Mouse (Mus musculus) right cerebral cortex, postnatal 14 days (tissue): ENCODE measurements around the gene Fads6.
A peak's percentile ranks its signal among the peaks of the same experiment; 100 is the strongest.

Experiments used
- DNase-seq: peaks from one replicate; pipeline ENCODE4 v3.0.0; 2022

The Fads6 gene

DNA sequence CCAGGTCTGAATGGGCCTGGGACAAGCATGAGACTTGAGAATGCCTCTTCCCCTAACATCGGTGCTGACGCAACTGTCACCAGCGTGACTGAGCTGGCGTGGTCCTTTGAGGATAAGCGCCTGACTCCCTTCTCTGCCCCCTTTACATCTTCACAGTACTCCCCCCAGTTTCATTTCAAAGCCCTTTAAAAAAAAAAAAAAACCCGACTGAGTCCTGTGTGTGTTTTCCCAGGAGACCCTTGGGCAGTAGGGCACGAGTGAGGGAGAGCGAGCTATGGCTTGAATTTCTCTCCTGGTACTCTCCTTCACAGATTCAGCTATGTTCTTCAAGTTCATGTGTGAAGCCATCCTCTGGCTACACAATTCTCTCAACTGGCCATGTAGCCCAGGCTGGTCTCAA is 697 bp upstream of the Fads6 start:
- DNase-seq = no peak

DNA sequence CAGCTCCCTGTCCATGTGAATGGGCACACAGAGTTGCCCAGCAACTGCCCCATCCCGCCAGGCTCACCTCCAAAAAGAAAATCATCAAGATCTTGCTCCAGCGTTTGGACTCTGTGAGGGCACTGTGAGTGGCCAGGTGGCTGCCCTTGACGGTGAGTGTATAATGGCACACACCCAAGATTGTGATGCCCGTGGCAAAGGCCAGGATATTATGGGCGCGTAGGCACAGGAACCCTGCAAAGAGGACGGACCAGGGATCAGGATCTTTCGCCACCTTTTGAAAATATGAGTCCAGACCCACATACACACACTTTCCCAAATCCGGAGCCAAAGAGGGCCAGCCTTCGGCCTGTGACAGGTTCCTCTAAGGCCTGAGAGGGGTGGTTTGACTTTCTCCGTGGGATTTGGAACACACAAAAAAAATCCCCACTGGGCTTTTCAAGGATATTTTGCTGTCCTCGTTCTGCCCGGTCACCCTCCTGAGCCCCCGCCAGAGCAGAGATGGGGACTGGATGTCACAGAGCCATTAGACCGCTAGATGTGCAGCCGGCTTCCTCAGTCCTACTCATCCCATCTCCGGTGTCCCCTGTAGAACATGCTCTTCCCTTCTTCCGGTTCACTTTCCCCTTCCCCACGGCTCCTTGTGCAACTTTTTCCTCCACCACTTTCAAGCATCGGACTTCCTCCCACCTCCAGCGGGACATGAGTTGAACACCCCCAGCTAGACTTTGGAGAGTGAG is 822 bp downstream of the Fads6 start:
- DNase-seq = no peak

DNA sequence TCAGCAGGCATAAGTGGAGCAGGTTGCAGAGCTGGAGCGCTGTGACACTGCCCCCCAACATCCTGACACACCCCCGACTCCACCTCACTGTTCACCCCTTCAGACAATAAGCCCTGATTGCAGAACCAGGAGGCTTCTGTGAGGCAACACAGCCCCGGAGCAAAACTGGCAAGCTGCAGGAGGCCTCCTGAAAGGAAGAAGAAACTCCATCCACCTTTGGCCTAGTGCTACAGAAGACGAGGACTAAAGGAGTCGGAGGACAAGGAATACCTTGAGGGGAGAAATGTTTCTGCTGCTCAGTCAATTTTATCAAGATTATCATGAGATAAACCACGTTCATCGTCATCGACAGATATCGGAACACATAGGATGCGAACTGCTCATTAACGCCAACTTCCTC is 1.5 kb downstream of the Fads6 start:
- DNase-seq = no peak

DNA sequence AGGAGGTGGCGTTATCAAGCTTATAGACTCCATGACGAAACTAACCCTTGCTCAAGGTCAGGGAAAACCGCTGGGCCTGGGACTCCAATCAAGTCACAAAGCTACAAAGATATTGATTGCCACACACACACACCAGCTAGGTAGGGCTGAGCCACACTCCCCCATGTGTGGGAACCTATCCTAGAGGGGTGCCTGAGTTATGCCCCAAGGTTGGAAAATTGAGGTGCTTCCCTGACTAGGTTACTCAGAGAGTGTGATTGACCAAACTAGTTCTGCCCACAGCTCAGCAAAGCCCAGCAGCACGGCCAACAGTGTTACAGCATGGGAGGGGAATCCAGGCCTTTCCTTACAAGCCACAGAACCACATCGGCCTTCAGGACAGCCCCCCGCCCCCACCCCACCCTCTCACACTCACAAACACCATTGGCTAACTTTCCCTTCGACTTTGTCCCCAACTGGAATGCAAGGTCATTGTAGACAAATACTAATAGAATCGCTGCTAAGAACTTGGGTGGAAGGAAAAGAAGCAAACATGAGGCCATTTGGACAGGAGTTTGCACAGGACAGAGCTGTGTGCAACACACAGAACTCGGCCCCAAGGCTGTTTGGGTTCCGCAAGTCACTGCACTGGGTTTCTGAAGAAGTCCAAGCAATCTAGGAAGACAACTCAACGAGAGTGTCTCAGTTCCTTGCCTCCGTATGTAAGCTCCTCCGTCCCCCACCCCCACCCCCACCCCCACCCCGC is 4.7 kb downstream of the Fads6 start:
- DNase-seq = no peak

DNA sequence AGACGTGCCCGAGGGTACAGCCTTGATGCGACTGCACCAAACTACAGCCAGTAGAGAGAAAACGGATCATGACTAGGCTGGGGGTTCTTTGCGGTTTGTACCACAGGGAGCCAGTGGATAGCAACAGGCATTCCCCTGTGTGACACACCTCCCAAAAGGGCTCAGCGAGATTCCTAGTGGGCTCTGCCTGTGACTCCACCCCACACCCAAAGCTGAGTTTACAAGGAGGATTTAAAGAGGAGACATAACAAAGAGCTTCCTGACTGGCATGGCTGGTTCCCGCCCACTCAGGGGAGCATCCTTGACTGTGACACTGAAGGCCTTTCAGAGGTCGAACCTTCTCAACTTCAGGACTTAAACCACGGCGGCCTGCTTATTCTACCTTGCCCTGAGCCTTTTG is 6.0 kb downstream of the Fads6 start:
- DNase-seq = no peak

DNA sequence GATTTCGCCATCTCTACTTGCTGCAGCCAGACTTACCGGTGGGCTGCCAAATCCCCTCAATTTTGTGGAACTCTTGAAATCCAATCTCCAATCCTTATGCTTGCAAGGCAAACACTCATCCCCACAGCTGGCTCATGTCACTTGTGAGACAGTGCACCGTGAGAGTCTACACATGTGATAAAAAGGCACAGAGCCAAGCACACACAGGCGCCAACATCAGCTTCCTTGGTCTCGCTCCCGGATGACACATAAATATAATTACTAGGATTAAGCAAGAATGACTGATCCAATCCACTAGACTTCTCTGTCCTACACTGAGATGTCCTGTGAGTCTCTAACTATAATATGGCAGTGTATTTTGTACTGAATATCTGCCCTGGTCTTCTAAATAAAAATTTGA is 6.5 kb downstream of the Fads6 start:
- no peak for DNase-seq

DNA sequence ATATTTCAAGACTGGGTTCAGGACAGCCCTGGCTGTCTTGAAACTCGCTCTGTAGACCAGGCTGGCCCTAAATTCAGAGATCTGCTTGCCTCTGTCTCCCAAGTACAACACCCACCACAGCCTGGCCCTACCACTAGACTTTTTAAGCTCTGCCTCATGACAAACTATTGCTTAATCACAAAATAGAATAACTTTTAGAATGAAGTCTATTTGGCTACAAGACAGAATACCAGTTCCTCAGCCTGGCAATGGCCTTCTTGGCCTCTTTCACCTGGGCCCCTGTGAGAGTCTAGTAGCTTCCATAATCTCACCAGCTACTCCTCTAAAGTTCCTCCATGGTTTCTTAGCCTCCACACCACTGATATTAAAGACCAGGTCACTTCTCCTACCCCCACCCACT is 7.1 kb downstream of the Fads6 start:
- no peak for DNase-seq

DNA sequence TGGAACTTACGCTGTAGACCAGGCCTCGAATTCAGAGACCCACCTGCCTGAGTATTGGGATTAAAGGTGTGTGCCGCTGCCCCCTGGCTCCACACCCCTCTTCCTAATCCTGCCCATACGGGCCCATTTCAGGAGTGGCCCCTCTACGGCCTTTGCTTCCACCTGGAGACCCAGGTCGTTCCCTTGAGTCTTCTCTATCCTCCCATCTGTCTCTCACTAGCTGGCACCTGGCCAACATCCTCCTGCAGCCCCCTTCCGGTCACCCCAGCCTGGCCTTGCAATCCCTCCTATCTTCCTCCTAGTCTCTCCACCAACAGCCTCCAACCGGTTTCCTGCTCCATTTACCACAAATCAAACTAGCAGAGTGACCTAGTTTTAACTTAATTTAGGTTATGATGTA is 7.6 kb downstream of the Fads6 start:
- DNase-seq = no peak

DNA sequence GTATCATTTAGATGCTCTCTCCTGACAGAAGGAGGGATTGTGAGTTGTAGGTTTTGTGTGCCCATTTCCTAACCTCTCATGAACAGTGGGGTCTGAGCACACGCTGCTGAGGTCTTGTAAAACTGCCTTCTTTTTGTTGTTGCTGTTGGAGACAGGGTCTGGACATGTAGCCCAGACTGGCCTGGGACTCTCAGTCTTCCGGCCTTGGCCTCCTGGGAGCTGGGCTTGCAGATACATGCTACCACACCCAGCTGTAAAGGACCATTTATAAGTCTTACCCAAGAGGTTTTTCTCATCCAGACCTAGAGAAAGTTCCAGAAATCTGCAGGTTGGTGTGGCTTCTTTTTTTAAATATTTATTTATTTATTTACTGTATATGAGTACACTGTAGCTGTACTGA is 9.2 kb downstream of the Fads6 start:
- DNase-seq = no peak

DNA sequence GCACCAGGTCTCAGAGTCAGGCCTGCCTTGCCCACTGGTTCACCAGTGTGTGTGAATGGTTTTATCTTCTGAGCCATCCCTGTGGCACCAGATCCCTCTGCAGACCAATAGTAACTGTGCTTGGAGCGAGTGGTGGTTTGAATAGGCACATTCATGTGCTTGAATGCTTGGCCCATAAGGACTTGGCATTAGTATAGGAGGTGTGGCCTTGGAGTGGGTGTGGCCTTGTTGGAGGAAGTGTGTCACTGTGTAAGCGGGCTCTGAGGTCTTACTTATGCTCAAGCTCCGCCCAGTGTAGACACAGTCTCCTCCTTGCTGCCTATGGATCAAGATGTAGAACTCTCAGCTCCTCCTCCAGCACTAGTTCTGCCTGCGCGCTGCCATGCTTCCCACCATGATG is 10.1 kb downstream of the Fads6 start:
- DNase-seq = no peak

DNA sequence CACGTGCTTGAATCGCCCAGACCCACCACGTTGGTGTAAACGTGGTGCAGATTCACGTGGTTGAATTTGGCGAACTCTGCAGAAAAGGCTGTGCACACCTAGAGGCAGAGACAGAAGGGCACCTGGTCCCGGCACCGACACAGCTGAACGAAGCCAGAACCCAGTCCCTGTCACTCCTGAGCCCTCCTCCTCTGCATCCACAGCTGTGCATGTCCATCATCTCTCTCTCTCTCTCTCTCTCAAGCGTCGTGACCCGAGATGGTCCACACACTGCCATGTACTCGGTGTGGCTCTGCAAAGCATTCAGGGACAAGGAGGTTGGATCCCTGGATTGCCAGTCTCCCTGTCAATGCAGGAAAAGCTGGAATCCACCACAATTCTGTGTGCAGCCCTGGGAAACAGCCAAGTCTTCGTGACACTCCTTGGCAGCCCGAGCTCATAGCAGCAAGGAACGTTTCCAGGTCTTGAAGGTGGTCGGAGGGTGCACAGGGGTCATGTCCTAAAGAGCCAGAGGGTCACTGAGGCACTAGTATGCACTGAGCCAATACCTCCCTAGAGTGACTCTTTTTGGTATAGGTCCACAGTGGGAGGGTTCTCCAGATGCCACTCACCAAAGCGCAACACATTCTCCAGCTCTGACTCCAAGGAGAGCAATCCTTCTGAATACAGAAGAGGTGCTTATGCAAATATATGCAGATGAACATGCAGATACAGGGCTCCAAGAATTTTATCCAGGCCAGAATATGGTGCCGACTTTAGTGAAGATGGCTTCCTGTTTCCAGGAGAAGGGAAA is 11.1 kb downstream of the Fads6 start:
- DNase-seq = peak; percentile 44

DNA sequence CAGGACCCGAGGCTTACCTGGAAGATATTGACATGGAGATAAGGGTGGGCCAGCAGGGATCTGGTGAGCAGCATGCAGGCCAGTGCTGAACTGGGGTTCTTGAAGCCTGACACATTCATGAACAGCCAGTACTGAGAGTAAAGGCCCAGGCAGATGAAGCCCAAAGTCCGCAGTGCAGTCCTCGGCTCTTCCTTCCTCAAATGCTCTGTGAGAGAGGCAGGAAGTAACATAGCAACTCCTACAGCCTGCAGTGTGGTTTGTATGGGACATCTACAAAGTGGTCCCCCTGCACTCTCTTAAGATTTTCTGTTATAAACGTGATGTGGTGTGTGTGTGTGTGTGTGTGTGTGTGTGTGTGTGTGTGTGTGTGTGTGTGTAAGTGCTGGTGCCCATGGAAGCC is 12.2 kb downstream of the Fads6 start:
- DNase-seq = no peak

DNA sequence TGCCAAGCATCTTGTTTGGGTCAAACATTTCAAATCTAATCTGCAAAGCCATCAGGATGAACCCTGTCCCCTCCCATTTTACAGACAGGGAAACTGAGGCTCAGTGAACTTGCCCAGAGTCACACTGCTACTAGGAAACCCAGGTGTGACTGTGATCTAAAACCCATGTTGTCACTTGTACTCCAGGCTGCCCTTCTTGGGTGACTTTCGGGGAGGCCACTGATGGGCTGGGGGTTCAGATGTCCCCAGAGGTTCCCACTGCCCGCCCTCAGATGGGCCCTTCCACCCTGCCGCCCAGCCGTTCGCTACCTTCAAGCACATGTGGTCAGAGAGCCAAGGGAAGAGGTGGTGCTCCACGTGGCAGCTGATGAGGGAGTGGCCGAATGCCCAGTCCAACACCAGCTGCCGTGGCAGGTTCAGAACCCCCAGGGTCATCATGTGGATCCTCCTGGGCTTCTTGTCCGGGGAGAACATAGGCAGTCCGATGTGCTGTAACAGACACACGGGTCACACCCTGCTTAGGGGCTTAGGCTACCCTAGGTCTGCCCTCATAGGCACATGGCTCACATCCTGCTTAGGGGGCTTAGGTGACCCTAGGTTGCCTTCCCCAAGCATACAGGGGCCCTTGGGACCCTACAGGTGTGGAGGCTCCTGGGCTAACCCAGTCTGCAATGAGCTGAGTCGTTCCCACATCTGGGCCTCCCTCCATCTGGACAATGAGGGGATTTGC is 13.4 kb downstream of the Fads6 start:
- no peak for DNase-seq

DNA sequence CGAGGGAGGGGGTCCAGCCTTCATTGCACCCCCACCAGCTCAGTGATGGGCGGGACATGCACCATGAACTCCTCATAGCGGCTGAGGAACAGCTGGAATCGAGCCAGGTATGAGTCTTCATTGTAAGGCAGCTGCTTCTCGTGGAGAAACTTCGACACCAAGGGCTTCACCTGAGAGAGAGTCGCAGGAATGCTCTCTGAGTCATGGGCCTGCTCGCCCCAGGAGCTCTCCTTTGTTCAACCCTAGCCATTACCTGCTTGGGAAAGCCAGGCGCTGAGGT is 14.0 kb downstream of the Fads6 start:
- no peak for DNase-seq

DNA sequence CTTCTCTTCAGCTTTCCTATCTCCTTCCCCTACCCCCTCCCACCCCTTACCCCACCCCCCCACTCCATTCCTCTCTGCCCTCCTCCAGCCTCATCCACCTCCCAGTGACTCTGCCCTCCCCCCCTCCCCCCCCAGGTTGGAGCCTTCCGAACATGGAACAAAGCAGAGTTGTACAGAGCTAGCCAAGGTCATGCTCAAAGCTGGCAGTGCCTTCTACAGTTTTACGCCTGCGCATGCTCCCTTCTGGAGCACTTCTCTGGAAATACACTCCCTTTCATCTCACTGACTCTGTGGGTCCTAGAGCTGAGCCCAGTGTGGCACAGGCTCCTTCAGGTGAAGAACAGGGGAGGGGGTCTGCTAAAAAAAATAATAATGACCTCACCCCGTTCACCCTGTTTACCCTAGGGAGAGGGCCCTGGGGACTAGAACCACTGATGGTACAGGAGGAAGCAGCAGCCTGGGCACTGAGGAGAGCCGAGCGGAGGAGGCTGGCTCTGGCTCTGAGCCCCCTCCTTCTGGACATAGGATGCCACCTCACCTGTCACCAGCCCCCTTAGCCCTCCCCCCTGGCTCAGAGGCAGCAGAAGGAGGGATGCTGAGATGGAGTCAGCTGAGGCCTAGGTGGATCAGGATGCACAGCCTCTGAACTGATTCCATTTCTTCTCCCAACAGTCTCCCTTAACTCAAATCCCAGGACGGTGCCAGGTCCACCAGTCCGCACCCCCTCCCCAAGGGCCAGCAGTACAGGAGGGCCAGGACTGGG is 14.6 kb downstream of the Fads6 start:
- DNase-seq = no peak

DNA sequence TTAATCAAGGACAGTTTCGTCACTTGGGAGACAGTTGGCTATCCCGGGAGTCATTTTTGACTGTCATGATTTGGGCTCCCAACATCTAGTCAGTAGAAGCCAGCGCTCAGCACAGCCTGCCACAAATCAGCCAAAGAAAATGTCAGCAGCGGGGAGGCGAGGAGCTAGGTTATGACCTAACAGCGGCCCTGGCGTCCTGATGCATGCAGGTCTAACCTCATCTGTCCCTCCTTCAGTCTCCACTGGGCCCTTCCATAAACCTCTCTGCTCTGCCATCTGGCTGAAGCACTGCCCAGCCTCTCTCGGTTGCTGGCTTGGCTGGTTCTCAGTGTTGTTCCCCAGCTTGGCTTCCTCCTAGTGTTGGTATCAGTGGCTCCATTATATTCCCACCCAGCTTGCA is 15.2 kb downstream of the Fads6 start:
- DNase-seq = no peak

DNA sequence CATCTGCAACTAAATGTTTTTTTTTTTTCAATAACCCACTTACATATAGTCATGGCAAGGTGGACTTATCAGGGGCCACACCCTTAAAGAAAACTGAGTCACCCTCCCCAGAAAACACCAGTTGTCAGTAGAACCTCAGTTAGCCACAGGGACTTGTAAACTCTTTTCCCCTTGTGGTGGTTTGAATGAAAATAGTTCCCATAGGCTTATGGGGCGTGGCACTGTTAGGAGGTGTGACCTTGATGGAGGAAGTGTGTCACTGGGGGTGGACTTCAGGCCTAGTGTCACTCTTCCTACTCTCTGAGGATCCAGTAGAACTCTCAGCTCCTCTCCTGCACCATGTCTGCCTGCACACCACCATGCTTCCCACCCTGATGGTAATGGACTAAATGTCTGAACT is 17.7 kb downstream of the Fads6 start:
- no peak for DNase-seq

DNA sequence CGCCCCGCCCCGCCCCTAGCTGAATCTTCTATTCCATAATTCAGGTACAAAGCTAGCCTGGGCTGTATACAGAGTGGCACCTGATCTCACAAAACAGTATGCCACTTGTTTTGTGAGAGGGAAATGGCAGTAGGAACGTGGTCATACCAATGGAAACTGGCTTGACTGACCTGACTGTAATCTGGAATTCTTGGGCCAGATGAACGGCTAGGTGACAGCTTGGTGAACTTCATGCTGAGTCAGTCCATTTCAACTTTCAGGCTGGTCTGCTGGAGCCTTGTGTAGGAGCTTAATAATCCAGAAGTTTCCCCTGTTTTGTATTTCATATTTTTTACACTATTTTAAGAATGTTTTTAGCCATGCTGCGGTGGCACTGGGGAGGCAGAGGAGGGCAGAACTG is 19.3 kb downstream of the Fads6 start:
- DNase-seq = no peak

DNA sequence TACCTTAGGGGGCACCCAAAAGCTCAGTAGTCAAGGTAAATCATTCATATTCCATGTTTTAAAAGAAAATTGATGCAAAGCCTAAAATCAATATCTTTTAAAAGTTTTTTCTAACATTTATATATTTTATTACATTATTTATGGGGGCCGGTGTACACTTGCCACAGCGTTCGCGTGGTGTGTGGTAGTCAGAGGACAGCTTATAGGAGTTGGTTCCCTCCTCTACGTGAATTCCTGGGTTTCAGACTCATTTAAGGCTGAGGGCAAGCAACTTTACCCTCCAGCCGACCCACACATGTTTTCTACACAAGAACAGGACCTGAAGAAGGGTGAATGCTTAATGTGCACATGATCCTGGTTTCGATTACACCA is 19.9 kb downstream of the Fads6 start:
- DNase-seq = no peak

DNA sequence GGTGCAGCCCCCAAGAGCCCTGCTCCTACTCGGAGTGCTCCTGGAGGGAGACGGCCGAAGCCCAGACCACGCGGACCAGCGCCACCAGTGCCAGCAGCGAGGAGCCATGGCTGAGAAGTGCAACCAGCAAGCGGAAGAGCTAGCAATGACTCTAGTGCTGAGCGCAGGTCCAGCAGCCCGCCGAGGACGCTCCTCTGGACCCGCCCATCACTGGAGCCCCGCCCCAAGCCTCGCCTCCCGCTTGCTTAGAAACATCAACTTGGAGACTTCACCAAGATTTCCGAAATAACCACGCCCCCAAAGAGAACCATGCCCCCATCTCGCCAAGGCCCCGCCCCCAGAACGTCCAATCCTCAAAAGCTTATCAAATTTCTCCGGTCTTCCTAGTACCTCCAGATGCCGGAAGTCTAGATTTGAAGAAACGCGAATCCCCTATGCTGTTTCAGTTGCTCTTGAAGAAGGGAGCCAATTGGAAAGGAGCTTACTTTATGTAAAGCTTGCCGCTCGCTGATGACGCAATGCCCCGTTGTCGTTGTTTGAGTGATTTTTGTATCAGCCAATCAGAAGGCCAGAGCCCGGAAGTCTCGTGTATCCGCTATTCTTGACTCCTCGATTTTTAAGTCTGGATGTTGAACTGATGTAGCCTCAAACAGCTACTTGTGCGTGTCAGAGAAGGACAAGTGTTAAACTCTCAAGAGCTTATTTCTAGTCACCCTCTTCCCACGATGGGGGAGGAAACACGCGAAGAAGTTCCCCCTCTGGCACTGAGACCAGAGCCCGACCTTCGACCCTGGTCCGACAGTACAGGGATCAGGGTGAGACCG is 20.5 kb downstream of the Fads6 start, which contains the start of gene Fdxr:
Fdxr (minus strand) TSS at position 271 of the 824 bp plus-strand sequence.
- peak; percentile 96 for DNase-seq

DNA sequence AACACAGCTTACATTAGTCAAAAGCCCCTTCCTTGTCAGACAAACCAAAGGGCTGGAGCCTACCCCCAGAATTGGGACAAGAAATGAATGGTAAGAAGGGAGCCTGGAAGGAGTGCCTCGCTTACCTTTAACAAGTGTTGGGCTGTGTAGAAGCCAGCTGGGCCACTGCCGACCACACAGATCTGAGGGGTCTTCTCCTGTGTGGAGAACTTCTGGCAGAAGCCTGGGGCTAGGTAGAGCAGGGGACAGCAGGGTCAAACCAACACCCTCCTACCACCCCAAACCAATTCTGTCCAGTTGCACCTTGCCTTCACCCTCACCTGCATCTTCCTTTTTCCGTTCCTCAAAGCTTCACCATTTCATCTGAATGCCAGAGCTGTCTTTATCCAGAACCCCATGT is 21.5 kb downstream of the Fads6 start:
- no peak for DNase-seq

DNA sequence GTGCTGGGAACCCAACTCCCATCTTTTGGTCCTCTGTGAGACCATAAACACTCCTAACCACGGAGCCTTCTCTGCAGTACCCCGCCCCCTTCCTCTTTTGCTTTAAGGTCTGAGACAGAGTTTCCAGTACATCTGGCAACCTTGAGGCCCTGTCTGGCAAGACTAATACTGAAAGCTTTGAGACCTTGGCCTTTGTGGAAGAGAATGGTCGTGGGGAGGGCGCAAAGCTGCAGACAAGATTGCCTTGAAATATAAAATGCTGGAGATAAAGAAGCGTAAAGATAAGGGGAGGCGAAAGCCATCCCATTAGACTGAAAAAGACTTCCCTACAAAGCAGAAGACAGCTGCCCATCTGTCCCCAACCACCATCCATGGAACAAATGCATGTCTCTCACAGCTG is 22.0 kb downstream of the Fads6 start:
- DNase-seq = no peak
